Mouse (Mus musculus) stomach, postnatal 0 days (tissue): ENCODE measurements around the gene Pus10.

ENCODE experiments used
- CTCF ChIP-seq: IDR thresholded peaks from 2 replicates; pipeline ENCODE4 v1.5.1; 2016; ENCODE audit warnings: antibody characterized with exemption, low read depth, mild to moderate bottlenecking, moderate library complexity
- EP300 ChIP-seq: optimal IDR thresholded peaks from 2 replicates; pipeline ENCODE3; 2016; ENCODE audit warnings: antibody characterized with exemption

- no peak for TF ChIP-seq CTCF
- TF ChIP-seq EP300, result no peak
These were observed 6.8 kb downstream of the Pus10 start for GRCm38 (mm10) chr11:23672256-23672749.
